Mouse (Mus musculus) left cerebral cortex, adult 9 months (tissue): ENCODE data around the gene Exoc6.
A peak's percentile ranks its signal among the peaks of the same experiment; 100 is the strongest.
"Not testable (repeated sequence)": the region's sequence is repeated elsewhere in the genome, so short reads cannot be mapped to it uniquely, and the experiment has no call there.

Experiments
- DNase-seq, 2 experiments: peaks; one replicate each; pipeline ENCODE4 v3.0.0; 2022; ENCODE audit warnings: low spot score in 2 of 2

Gene Exoc6

GRCm38 (mm10) chr19:37537717-37538116, 12.5 kb upstream of the Exoc6 start:
- no peak for DNase-seq

- no peak for DNase-seq
Observed at GRCm38 (mm10) chr19:37540201-37540600, 10.0 kb upstream of the Exoc6 start.

GRCm38 (mm10) chr19:37543537-37544326, 6.5 kb upstream of the Exoc6 start:
- DNase-seq = no peak

GRCm38 (mm10) chr19:37544476-37544875, 5.7 kb upstream of the Exoc6 start:
- DNase-seq = no peak

GRCm38 (mm10) chr19:37545231-37545630, 5.0 kb upstream of the Exoc6 start:
- no peak for DNase-seq

- no peak for DNase-seq
Observed at GRCm38 (mm10) chr19:37545725-37546124, 4.5 kb upstream of the Exoc6 start.

- no peak for DNase-seq
Observed at GRCm38 (mm10) chr19:37546776-37547175, 3.4 kb upstream of the Exoc6 start.

- no peak for DNase-seq
Observed at GRCm38 (mm10) chr19:37551040-37551566, 885 bp downstream of the Exoc6 start.

- no peak for DNase-seq
Observed at GRCm38 (mm10) chr19:37553376-37554265, 3.4 kb downstream of the Exoc6 start.

GRCm38 (mm10) chr19:37554266-37554650, 4.0 kb downstream of the Exoc6 start:
- not testable (repeated sequence) for DNase-seq

GRCm38 (mm10) chr19:37555863-37556566, 5.8 kb downstream of the Exoc6 start:
- no peak for DNase-seq

- DNase-seq = no peak
Observed at GRCm38 (mm10) chr19:37557898-37558297, 7.7 kb downstream of the Exoc6 start.

GRCm38 (mm10) chr19:37559286-37560079, 9.3 kb downstream of the Exoc6 start:
- DNase-seq = peak in 1 of 2 experiments; percentile 36

GRCm38 (mm10) chr19:37560080-37560427, 9.8 kb downstream of the Exoc6 start:
- DNase-seq = no peak

- no peak for DNase-seq
Observed at GRCm38 (mm10) chr19:37561106-37561892, 11.1 kb downstream of the Exoc6 start.

- peak in 1 of 2 experiments; percentile 46 for DNase-seq
Observed at GRCm38 (mm10) chr19:37563763-37564162, 13.5 kb downstream of the Exoc6 start.

- DNase-seq = no peak
Observed at GRCm38 (mm10) chr19:37565806-37566205, 15.6 kb downstream of the Exoc6 start.

GRCm38 (mm10) chr19:37569186-37569754, 19.1 kb downstream of the Exoc6 start:
- DNase-seq = no peak

GRCm38 (mm10) chr19:37570966-37571718, 20.9 kb downstream of the Exoc6 start:
- no peak for DNase-seq
